Mouse (Mus musculus): Measurements from ENCODE around the gene Hsd17b2. TPM values are rescaled to one million over a fixed set of nuclear protein-coding genes. Genes with fewer than 3 reads are reported as not detected.
"Not testable (repeated sequence)": the region's sequence is repeated elsewhere in the genome, so short reads cannot be mapped to it uniquely, and the experiment has no call there.

The Hsd17b2 gene
- polyA plus RNA-seq, 1 experiment: 1.1 TPM

- 78% methylated on average over 14 of the region's 14 CpGs for WGBS
- TF ChIP-seq CTCF (IDR thresholded peaks at IDR 0.05; ENCODE audit: control insufficient read depth, insufficient read depth, low read length) (no peak), POLR2A (IDR thresholded peaks at IDR 0.05; ENCODE audit: borderline replicate concordance, control insufficient read depth, low read depth, low read length) (no peak)
- Histone ChIP-seq H3K4me3 (replicated peaks; ENCODE audit: control insufficient read depth, low read depth, low read length) (no peak overlapping the region), H3K27ac (ENCODE audit: control insufficient read depth, insufficient read depth, low read depth, low read length, poor library complexity) (no peak overlapping the region), H3K4me1 (ENCODE audit: control insufficient read depth, insufficient read depth, low read length) (peaks cover 1% of the 10 kb centered on the region; the same call in 1 of the 2 replicates)
Measured at GRCm38 (mm10) chr8:117718152-117718860, 16.6 kb downstream of the Hsd17b2 start.

DNA sequence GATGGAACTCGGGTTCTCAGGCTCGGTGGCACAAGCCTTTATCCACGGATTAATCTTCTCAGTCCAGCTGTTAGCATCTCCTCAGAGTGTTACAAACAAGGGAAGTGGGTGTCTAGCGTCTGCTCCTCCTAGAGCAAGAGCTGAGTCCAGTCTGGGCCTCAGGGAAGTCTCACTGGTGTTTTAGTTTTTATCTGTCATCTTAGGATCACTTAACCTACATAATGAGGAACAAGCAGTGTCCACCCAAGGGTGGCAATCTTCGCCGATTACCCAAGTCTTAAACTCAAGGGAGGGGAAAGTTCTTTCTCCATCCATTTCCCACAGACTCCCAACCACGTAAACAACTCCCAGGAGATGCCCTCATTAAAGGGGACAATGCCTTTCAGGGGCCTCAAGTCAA is 24.8 kb downstream of the Hsd17b2 start:
- Histone ChIP-seq H3K27ac (ENCODE audit: control insufficient read depth, insufficient read depth, low read depth, low read length, poor library complexity) (peak overlapping the region; percentile 39), H3K4me1 (ENCODE audit: control insufficient read depth, insufficient read depth, low read length) (peaks cover 2% of the 10 kb centered on the region; the same call in 1 of the 2 replicates), H3K4me3 (replicated peaks; ENCODE audit: control insufficient read depth, low read depth, low read length) (no peak overlapping the region)
- no peak for TF ChIP-seq POLR2A (IDR thresholded peaks at IDR 0.05; ENCODE audit: borderline replicate concordance, control insufficient read depth, low read depth, low read length)
- no peak for TF ChIP-seq CTCF (IDR thresholded peaks at IDR 0.05; ENCODE audit: control insufficient read depth, insufficient read depth, low read length)
- 39% methylated on average over 7 of the region's 7 CpGs for WGBS

- peak; percentile 35; the same call in 1 of the 2 replicates for TF ChIP-seq CTCF (IDR thresholded peaks at IDR 0.05; ENCODE audit: control insufficient read depth, insufficient read depth, low read length)
- no peak for TF ChIP-seq POLR2A (IDR thresholded peaks at IDR 0.05; ENCODE audit: borderline replicate concordance, control insufficient read depth, low read depth, low read length)
- H3K27ac ChIP-seq (ENCODE audit: control insufficient read depth, insufficient read depth, low read depth, low read length, poor library complexity): no peak overlapping the region
- no peak overlapping the region for H3K4me3 ChIP-seq (replicated peaks; ENCODE audit: control insufficient read depth, low read depth, low read length)
- peaks cover 1% of the 10 kb centered on the region; the same call in 1 of the 2 replicates for H3K4me1 ChIP-seq (ENCODE audit: control insufficient read depth, insufficient read depth, low read length)
- WGBS: 61% methylated on average over 5 of the region's 5 CpGs
Measured at GRCm38 (mm10) chr8:117727561-117727960, 25.9 kb downstream of the Hsd17b2 start.

DNA sequence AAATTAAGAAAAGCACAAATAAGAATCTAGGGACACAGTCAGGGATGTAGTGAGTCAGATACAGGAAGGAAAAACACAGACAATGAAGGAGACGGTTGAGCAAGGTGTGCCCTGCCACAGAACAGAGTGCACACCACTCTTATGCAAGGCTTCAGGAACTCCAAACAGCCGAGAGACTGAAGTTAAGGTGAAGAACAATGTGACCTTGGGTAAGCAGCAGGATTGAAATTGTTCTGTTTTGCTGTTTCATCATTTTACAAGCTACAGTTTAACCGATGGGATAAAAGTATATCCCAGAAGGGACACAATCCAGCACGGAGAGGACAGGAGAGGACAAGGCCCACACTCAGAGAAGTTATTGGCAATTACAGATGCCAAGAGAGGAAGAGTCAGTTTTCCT is 26.5 kb downstream of the Hsd17b2 start:
- H3K27ac ChIP-seq (ENCODE audit: control insufficient read depth, insufficient read depth, low read depth, low read length, poor library complexity): no peak overlapping the region
- no peak overlapping the region for H3K4me3 ChIP-seq (replicated peaks; ENCODE audit: control insufficient read depth, low read depth, low read length)
- WGBS: 54% methylated on average over 4 of the region's 4 CpGs
- H3K4me1 ChIP-seq (ENCODE audit: control insufficient read depth, insufficient read depth, low read length): peaks cover 1% of the 10 kb centered on the region; the same call in 1 of the 2 replicates
- TF ChIP-seq CTCF (IDR thresholded peaks at IDR 0.05; ENCODE audit: control insufficient read depth, insufficient read depth, low read length) (no peak), POLR2A (IDR thresholded peaks at IDR 0.05; ENCODE audit: borderline replicate concordance, control insufficient read depth, low read depth, low read length) (no peak)

DNA sequence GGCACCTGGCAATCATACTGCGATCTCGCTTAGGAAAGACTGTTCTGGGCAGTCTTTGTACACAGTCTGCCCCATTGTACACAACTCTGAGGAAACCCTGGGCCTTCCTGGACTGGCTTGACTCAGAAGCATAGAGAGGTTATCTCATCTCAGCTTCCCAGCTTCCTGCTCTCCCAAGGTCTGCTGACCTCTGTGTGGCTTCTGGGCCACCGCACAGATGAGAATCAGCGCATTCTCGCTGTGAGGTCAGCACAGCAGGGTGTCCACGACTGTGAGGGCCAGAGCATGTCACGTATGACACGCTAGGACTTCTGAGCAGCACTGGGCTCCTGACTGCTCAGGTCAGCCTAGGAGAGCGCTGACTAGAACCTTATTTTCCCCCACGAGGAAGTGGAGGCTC is 29.3 kb downstream of the Hsd17b2 start:
- peaks cover 1% of the 10 kb centered on the region; the same call in 1 of the 2 replicates for H3K4me1 ChIP-seq (ENCODE audit: control insufficient read depth, insufficient read depth, low read length)
- TF ChIP-seq POLR2A (IDR thresholded peaks at IDR 0.05; ENCODE audit: borderline replicate concordance, control insufficient read depth, low read depth, low read length): no peak
- TF ChIP-seq CTCF (IDR thresholded peaks at IDR 0.05; ENCODE audit: control insufficient read depth, insufficient read depth, low read length): no peak
- H3K4me3 ChIP-seq (replicated peaks; ENCODE audit: control insufficient read depth, low read depth, low read length): no peak overlapping the region
- H3K27ac ChIP-seq (ENCODE audit: control insufficient read depth, insufficient read depth, low read depth, low read length, poor library complexity): no peak overlapping the region
- WGBS: 44% methylated on average over 10 of the region's 10 CpGs

DNA sequence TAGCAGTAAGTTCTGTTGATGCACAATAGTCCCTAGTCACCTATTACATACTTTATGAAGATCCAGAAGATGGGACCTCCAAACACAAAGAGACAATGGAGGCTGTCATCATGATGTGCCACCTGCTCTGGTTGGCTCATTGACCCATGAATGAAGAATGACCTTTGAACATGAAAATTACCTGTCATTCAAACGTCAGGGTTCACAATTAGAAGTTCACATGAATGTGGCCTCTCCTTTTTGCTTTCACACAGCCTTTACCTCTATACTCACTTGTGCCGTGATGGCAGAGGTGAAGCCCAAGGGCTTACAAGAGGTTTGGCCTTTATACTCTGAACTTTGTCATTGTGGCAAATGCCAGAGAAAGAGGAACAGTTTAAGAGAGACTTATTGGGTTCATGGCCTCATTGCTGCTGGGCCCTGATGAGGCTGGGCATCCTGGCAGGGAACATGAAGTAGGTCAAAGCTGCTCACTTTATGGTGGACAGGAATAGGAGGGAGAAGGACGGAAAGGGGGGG is 35.0 kb downstream of the Hsd17b2 start:
- H3K4me3 ChIP-seq (replicated peaks; ENCODE audit: control insufficient read depth, low read depth, low read length): no peak overlapping the region
- H3K4me1 ChIP-seq (ENCODE audit: control insufficient read depth, insufficient read depth, low read length): no peaks in the 10 kb centered on the region
- WGBS: 57% methylated on average over 3 of the region's 3 CpGs
- no peak overlapping the region for H3K27ac ChIP-seq (ENCODE audit: control insufficient read depth, insufficient read depth, low read depth, low read length, poor library complexity)
- TF ChIP-seq CTCF (IDR thresholded peaks at IDR 0.05; ENCODE audit: control insufficient read depth, insufficient read depth, low read length) (no peak), POLR2A (IDR thresholded peaks at IDR 0.05; ENCODE audit: borderline replicate concordance, control insufficient read depth, low read depth, low read length) (no peak)

- not testable (repeated sequence) for H3K4me1 ChIP-seq (ENCODE audit: control insufficient read depth, insufficient read depth, low read length); H3K4me3 ChIP-seq (replicated peaks; ENCODE audit: control insufficient read depth, low read depth, low read length); H3K27ac ChIP-seq (ENCODE audit: control insufficient read depth, insufficient read depth, low read depth, low read length, poor library complexity)
- 91% methylated on average over 1 of the region's 1 CpGs for WGBS
Measured at GRCm38 (mm10) chr8:117738206-117738605, 36.5 kb downstream of the Hsd17b2 start.

DNA sequence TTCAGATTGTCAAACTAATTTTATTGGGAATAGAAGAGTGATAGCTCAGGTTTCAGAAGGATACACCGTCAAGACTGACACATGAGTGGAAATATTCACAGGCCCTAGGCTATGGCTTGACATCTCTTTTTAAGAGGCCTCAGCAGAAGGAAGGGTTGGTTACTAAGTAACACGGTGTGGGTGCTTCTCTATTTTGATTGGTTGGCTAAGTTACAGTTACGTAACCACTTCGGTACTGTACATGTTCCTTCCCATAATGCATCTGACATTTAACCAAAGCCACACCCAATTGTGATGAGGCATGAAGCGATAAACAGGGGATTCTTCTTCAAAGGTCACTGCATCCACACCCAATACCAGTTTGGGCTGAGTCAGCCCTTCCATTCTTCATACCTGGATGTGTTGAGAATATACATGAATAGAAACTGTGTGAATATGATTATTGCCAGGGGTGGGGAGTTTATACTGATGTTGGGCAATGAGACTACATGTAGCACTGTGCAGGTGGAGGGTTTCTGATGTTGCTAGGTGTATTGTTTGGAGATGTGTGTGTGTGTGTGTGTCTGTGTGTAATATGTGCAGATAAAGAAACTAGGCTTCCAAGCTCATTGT is 38.8 kb downstream of the Hsd17b2 start:
- Histone ChIP-seq H3K27ac (ENCODE audit: control insufficient read depth, insufficient read depth, low read depth, low read length, poor library complexity) (no peak overlapping the region), H3K4me3 (replicated peaks; ENCODE audit: control insufficient read depth, low read depth, low read length) (no peak overlapping the region), H3K4me1 (ENCODE audit: control insufficient read depth, insufficient read depth, low read length) (no peaks in the 10 kb centered on the region)
- no peak for TF ChIP-seq POLR2A (IDR thresholded peaks at IDR 0.05; ENCODE audit: borderline replicate concordance, control insufficient read depth, low read depth, low read length)
- TF ChIP-seq CTCF (IDR thresholded peaks at IDR 0.05; ENCODE audit: control insufficient read depth, insufficient read depth, low read length): no peak
- WGBS: 61% methylated on average over 5 of the region's 5 CpGs

All from bone marrow, adult 2 months (tissue).